Mouse (Mus musculus) T-helper 2 cell (primary cell): ENCODE data around the gene Fanca.
"Not testable (repeated sequence)": the region's sequence is repeated elsewhere in the genome, so short reads cannot be mapped to it uniquely, and the experiment has no call there.

Experiments
- in situ Hi-C: fragments of 300-600 bp; cut with MboI, MseI; formaldehyde crosslinking; loops from one replicate; pipeline ENCODE4 v1.15.1; 2025; ENCODE audit warnings: high pct_unique_total_duplicates

Gene Fanca

GRCm38 (mm10) chr8:123331301-123331700 lies 12.9 kb upstream of the Fanca start:
- in situ Hi-C loops, result no loop called here

GRCm38 (mm10) chr8:123330701-123331100 lies 12.3 kb upstream of the Fanca start:
- in situ Hi-C loops, result no loop called here

GRCm38 (mm10) chr8:123329961-123330360 lies 11.6 kb upstream of the Fanca start:
- in situ Hi-C loops, result no loop called here

- in situ Hi-C loops, result no loop called here
Measured at GRCm38 (mm10) chr8:123329350-123329749, 11.0 kb upstream of the Fanca start.

GRCm38 (mm10) chr8:123328552-123328951 lies 10.2 kb upstream of the Fanca start:
- in situ Hi-C loops, result no loop called here

GRCm38 (mm10) chr8:123319522-123320164 lies 1.3 kb upstream of the Fanca start:
- in situ Hi-C loops, result loop anchor here (5.0 kb wide), 1 partner anchor 103 kb away; the partner anchor contains the start of gene Def8

- in situ Hi-C loops, result no loop called here
Measured at GRCm38 (mm10) chr8:123317781-123318466, 452 bp downstream of the Fanca start.

GRCm38 (mm10) chr8:123308738-123309137 lies 9.6 kb downstream of the Fanca start:
- in situ Hi-C loops, result no loop called here

DNA sequence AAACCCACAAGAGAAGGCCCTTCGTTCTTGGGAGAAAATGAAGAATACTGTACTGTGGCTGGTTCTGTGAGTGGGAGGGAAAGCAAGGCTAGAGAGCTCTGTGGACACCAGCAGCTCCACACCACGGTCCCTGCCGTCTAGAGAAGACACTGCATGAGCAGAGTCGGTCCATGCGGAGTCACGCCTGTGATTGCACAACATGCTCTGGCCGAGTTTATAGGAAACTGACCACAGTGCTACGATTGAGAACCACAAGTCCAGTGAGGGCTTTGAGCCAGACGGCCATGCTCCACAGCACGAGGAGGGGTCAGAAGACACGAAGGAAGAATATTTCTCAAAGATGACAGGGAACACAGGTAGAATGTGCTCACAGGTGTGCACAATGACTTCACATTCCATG lies 20.1 kb downstream of the Fanca start:
- in situ Hi-C loops, result no loop called here

- in situ Hi-C loops, result no loop called here
Measured at GRCm38 (mm10) chr8:123292785-123293184, 25.6 kb downstream of the Fanca start.

DNA sequence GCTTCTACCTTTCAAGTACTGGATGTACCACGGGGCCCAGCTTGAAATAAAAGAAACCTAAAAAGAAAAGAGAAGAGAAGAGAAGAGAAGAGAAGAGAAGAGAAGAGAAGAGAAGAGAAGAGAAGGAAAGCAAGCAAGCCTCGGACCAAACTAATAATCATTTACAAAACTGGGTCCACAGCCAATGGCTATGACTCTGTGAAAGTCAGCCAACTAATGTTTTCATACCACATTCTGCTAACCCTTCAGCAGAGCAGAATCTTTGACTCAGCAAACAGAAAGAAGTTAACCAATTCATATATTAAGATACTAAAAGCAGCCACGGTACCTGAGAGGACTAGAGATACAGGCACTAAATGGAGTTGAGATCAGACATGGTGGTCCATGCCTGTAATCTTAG lies 26.1 kb downstream of the Fanca start:
- in situ Hi-C loops, result no loop called here

- in situ Hi-C loops, result no loop called here
Measured at GRCm38 (mm10) chr8:123291716-123292115, 26.7 kb downstream of the Fanca start.

DNA sequence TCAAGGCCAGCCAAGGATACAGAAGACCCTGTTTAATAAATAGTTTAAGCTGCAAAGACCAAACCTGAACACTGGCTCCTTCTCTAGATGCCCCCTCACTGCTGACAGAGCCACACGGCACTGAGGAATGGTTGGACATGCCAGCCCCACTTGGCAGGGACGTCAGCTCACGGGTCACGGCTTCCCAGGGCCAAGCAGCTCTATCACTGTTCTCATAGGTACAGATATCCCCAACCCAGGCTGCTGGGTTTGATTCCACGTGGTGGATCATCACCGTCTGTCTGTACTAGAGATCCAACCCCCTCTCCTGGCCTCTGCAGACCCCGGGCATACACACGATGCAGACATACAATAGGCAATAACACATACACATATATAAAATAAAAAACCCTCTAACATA lies 27.7 kb downstream of the Fanca start:
- in situ Hi-C loops, result no loop called here

- in situ Hi-C loops, result no loop called here
Measured at GRCm38 (mm10) chr8:123290166-123290565, 28.2 kb downstream of the Fanca start.

DNA sequence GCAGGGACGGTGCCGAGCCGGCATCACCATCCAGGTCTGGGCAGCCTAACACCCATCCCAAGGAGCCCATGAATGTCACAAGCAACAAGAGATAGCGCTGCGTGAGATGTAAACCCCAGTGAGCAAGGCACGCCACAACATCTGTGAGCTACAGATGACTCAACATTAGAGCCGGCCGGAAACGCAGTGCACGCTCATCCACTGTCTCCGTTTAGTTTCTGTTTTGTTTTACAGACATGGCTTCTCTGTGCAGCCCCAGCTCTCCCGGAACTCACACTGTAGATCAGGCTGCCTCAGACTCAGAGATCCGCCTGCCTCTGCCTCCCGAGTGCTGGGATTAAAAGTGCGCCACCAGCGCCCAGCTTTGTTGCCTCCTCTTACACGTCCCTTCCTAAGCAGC lies 31.0 kb downstream of the Fanca start:
- in situ Hi-C loops, result loop anchor here (5.0 kb wide), 1 partner anchor 60 kb away; no protein-coding TSS in a partner anchor

GRCm38 (mm10) chr8:123284493-123284892 lies 33.9 kb downstream of the Fanca start:
- in situ Hi-C loops, result no loop called here

- in situ Hi-C loops, result no loop called here
Measured at GRCm38 (mm10) chr8:123283991-123284390, 34.4 kb downstream of the Fanca start.

DNA sequence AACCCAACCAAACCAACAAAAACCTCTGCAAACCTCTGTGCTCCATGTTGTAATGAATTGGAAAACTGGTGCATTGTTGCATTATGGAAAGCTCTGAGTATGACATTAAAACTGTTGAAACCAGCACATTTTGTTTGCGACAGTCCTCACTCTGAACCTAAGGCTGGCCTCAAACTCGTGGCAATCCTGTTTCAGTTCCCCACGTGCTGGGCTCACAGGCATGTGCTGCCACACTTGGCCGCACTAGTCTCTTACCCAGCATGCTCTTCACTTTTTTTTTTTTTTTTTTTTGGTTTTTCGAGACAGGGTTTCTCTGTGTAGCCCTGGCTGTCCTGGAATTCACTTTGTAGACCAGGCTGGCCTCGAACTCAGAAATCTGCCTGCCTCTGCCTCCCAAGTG lies 35.4 kb downstream of the Fanca start:
- in situ Hi-C loops, result not testable (repeated sequence)

GRCm38 (mm10) chr8:123280302-123281094 lies 37.9 kb downstream of the Fanca start:
- in situ Hi-C loops, result no loop called here

GRCm38 (mm10) chr8:123279828-123280227 lies 38.5 kb downstream of the Fanca start:
- in situ Hi-C loops, result no loop called here

DNA sequence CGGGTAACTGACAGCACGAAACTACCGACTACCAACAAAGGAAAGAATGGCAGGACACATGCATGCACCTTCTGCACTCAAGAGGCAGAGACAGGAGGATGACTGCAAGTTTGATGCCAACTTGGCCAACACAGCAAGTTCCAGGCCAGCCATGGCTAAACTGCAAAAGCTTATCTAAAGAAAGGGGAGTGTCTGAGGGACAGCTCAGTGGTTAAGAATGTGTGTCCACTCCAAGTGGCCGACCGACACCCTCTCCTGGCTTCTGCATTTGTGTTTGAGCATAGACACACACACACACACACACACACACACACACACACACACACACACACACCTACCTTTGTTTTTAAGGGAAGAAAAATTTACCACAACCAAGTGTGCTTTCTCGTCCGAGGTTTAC lies 39.9 kb downstream of the Fanca start:
- in situ Hi-C loops, result no loop called here

GRCm38 (mm10) chr8:123275096-123275495 lies 43.3 kb downstream of the Fanca start:
- in situ Hi-C loops, result no loop called here

GRCm38 (mm10) chr8:123274447-123274846 lies 43.9 kb downstream of the Fanca start:
- in situ Hi-C loops, result no loop called here
